Mouse (Mus musculus): ENCODE data around the gene Rsbn1.

DNA sequence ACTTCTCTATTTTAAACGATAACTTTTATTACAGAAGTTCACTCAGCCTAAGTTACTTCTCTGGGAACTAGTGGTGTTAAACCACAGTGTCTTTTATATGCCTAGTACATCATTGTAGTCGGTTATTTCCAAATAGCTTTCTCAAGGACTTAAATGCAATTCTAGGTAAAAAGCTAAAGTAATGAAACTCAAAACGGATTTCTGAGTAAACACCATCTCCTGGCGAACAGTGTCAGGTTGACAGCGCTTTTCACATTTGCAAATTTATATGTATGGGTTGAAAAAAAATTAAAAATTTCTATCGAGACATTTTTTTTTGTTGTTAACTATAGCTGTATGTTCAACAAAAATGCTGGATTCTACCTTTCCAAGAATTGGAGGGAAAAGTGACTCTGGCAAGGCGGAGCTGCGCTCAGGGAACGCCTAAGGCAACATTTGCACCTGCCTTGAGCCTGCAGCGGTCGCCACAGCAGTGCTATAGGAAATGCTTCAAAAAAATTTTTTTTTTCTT is 414 bp upstream of the Rsbn1 start:
- TF ChIP-seq CTCF (IDR thresholded peaks at IDR 0.05; ENCODE audit: insufficient read depth, low read length) (no peak), POLR2A (IDR thresholded peaks at IDR 0.05; ENCODE audit: borderline replicate concordance, extremely low read depth, low read depth, low read length) (no peak)

All from lung, adult 2 months (tissue).